Mouse (Mus musculus) left cerebral cortex, postnatal 14 days (tissue): Measurements from ENCODE around the gene Fbxl19. TPM values are rescaled to one million over a fixed set of nuclear protein-coding genes. Genes with fewer than 3 reads are reported as not detected.
"Not testable (repeated sequence)": the region's sequence is repeated elsewhere in the genome, so short reads cannot be mapped to it uniquely, and the experiment has no call there.

Source experiments
- DNase-seq, 2 experiments: peaks; one replicate each; pipeline ENCODE4 v3.0.0; 2021 to 2022; ENCODE audit warnings: low spot score in 2 of 2, mixed read lengths in 1 of 2
- intact Hi-C: fragments of 180-260 bp; cut with DNase I; formaldehyde crosslinking; loops from one replicate; pipeline ENCODE4 v1.15.1; 2025
- total RNA-seq, 2 experiments: library from RNA; stranded (reverse); gene quantifications; 2 replicates each; pipeline ENCODE4 v1.2.3; 2021

The Fbxl19 gene
- total RNA-seq, 2 experiments from 2014 or later: 89.1 to 89.8 TPM

DNA sequence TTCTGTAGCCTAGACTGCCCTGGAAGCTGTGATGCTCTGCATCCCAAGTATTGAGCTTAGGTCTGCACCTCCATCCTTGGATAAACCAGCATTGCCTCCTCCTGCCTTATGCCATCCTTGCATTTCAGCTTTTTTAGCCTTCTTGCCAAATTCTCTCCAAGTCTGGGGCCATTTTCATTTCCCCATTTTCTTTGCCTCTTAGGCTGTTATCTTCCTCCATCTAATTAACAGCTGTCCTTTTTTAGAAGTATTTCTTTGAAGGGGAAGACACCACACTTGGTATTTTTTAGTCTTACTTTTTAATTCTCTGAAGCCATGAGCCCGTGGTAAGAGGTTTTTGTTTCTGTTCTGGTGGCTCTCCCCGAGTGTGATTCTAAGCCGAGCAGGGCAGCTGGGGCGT lies 19.3 kb downstream of the Fbxl19 start:
- DNase-seq: no peak
- intact Hi-C loops: no loop called here

DNA sequence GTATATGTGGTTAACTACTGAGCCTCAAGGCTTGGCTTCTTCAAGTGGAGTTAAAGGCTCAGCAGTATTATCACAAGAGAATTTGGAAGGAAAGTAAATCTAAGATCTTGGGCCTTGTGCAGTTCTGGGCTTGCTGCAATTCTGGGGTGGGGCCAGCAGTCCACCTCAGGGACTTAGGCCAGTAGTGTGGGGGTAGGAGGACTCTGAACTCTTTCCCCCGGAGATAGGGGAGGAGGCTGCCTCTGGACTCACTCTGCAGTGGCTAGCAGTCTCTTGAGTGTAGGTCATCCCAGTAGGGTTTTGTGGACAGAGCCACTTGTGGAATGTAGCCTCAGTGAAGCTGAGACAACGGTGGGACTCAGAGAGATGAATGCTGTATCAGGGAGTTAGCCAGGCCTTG lies 21.4 kb downstream of the Fbxl19 start:
- intact Hi-C loops: no loop called here

DNA sequence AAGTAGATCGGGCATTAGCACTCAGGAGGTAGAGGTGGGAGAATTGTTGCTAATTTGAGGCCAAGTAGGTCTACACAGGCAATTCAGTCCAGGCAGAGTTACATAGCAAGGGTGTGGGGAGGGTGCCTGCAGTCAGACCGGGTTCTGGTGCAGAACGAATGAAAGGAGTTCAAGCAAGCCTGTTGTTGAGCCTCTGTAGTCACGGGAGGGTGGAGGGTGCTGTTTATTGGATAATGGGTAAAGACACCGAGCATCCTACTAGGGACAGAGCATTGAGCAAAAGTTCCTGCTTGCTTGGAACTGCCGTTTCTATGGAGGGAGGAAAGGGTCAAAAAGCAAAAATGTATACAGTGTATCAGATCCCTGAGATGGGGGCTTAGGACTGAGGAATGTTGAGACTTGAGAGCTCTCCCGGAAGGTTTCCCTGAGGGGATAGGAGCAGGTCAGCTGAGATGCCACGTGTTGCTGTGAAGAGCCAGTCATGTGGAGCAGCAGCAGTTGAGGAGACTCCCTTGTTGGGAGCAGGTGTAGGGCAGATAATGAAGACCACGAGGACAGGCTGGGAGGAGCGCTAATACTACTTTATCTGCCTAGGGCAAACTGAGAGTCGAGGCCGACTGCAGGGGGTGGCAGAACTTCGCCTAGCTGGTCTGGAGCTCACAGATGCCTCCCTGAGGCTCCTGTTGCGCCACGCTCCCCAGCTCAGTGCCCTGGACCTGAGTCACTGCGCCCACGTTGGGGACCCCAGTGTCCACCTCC lies 22.7 kb downstream of the Fbxl19 start:
- intact Hi-C loops: no loop called here
- no peak for DNase-seq

More for the DNA sequence above, 21.4 kb downstream of the Fbxl19 start:
- DNase-seq: no peak

DNA sequence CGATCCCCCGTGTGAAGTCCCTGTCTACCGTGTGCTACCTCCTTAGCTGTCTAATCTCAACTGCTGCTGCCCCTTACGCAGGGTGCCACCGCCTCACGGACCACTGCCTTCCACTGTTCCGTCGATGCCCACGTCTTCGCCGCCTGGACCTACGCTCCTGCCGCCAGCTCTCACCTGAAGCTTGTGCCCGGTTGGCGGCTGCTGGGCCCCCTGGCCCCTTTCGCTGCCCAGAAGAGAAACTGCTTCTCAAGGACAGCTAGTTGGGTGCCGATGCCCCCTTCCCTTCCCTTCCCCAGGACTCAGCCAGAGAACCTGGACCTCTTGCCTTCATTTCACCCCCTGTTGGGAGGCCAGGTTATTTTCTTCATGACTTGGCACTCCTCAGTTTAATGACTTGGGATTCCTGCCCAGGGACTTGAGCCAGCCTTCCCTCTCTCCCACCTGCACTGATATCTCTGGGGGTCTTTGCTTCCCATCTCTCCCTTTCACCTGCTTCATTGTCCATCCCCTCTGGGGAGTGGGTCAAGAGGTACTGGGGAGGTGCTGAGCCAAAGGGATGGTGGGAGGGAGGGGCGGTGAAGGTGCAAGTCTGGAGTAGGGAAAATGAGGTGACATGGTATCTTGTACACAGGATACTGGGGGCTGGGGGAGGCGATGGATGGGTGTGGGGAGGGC lies 23.5 kb downstream of the Fbxl19 start:
- intact Hi-C loops: no loop called here
- no peak for DNase-seq

DNA sequence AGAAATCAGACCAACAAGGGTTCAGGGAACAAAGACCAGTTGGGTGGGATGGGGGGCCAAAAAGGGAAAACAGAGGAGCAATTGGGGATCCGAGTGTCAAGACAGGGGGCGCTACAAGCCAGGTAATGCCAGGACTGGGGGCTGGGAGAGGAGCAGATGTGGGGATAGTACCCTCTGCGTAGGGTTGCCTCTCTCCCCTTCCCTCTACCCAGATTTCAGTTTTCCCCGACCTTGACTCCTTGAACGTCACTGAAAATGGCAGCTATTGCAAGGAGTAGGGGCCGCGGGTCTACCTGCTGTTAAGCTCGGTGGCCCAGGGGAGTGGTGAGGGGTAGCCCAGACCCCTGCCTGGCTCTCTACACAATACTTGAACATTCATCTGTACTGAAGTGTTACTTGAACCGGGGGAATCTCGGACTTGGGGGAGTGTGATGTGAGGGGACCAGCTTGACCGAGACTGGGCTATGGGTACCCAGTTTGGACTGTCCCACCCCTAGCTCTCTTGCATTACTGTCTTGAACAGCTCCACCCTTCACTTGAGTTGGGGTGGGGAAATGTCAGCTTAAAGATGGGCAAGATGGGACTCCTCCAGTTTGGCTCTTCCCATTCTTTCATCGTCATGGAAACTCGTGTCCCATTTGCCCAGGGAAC lies 24.1 kb downstream of the Fbxl19 start:
- DNase-seq: no peak
- intact Hi-C loops: no loop called here

DNA sequence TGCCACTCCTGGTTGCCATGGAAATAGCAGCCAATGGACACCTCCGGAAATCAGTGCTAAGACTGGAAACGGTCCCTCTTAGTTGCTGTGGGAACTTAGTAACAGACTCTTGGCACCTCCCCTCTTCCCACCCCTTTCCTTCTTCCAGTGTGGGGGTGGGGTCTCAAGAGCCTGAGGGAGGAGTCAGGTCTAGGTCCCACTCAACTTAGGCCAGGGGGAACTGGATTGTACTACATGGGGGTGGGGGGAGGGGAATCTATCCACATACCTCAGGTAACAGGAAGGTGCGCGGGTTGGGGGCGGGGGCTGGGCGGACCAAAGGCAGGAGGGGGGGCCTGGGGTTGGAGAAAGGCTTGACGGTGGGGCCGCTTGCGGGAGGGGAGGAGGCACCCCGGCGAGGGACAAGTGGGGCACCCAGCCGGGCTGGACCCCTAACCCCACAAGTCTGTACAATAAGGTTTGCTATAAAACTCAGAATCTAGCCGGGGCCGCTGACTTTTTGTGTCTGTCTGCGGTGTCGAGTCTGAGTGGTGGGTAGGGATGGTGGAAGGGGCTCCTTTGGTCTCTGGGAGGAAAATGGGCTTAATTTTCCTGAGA lies 24.8 kb downstream of the Fbxl19 start:
- intact Hi-C loops: no loop called here

DNA sequence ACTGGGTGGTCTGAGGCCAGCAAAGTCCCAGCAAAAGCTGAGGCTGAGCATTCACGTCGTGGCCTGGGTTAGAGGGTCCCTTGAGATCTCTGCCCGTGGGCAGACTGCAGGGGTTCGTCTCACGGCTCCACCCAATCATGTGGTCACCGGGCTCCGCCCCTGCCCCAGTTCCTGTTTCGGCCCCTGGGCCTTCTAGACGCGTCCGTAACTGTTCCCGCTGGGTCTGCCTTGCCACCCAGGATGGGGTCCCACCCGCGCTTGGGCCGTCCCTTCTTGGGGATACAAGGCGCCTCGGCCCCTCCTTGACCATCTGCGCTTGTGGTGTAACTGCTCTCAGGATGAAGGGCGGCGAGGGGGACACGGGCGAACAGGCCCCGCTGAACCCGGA lies 25.3 kb downstream of the Fbxl19 start, which contains the start of gene Orai3:
Gene Orai3, plus strand, starts transcription at position 165 of the 388 bp plus-strand sequence.
- intact Hi-C loops: no loop called here

More for the DNA sequence above, 24.8 kb downstream of the Fbxl19 start:
- DNase-seq: peak; percentile 98 to 99

DNA sequence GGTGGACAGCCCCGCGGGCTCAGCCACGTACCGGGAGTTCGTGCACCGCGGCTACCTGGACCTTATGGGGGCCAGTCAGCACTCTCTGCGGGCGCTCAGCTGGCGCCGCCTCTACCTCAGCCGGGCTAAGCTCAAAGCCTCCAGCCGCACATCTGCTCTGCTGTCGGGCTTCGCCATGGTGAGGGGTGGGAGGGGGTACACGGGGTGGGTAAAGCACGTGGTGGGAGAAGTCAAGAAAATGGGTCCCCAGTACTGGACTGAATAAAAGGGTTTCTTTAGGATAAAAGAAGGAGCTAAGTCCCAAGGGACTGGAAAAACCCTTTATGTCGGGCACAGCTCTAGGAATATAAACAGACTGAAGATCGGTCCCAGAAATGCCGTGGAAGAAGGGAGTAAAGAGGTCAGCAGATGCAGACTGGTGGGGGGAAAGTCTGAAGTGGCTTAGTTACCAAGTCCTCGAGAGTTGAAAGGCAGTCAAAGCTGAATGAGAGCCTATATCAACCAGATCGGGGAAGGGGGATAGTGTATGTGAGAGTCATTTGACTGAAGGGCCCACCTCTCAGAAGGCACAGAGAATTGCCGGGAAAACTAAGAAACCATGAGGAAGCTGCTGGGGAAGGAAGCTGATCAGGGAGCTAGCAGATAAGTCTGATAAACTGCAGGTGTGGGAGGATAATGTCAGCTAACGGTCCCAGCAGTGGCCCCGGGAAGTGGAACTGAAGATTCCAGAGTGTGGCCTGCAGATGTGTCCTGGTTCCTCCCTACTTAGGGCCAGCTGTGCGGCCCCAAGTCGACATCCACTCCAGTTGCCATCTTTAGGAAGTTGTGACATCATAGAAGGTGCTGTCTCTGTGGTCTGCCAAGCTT lies 25.9 kb downstream of the Fbxl19 start:
- intact Hi-C loops: no loop called here
- no peak for DNase-seq

More for the DNA sequence above, 25.3 kb downstream of the Fbxl19 start, which contains the start of gene Orai3:
- peak; percentile 84 to 86 for DNase-seq

DNA sequence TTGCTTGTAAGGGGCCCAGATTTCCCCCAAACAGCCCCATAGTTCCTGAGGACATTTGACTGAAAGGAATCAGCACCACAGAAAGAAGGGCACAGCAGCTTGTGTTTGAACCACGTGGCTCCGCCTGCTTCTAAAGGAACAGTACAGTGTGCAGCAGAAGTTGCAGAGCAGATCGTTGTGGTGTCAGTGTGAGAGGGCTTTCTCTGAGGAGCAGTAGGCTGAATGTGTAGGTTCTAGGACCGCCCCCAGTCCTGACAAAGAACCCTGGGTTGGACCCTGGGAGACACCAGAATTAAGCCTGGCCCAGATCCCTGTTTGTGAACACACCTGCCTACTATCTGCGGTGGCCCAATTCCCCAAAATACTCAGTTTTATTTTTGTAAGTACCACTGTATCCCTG lies 26.9 kb downstream of the Fbxl19 start:
- peak; percentile 62 to 80 for DNase-seq
- intact Hi-C loops: no loop called here

DNA sequence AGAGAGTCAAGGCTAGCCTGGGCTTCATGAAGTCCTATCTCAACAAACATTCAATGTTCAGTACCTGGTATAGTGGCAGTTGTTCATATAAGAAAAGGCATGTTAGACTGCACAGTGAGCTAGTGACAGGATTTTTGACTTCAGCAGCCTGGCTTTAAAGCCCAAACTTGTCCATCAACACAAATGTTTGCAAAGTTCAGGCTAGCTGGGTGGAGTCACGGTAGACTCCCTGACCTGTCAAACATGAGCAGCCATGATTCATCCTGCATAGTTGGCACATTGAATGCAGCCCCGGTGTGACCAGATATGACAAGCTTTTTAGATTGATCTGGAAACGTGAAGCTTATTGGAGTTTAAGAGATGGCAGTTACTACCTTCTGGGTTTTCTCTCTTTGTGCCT lies 27.7 kb downstream of the Fbxl19 start:
- intact Hi-C loops: no loop called here
- no peak for DNase-seq

DNA sequence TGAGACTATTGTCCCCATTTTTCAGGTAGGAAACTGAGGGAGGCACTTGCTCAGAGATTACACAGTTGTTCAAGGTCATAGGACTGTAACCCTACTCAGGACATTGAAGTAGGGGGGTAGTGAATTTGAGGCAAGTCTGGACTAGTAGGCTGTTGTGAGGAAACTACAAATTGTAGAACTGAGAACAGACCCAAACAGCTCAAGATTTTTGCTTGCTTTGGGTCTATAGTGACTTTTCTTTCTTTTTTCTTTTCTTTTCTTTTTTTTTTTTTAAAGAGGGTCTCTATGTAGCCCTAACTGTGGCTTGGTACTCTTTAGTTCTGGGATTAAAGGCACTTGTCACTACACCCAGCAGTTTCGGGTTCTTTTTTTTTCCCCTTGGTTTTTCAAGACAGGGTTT lies 28.2 kb downstream of the Fbxl19 start:
- no peak for DNase-seq
- intact Hi-C loops: no loop called here

DNA sequence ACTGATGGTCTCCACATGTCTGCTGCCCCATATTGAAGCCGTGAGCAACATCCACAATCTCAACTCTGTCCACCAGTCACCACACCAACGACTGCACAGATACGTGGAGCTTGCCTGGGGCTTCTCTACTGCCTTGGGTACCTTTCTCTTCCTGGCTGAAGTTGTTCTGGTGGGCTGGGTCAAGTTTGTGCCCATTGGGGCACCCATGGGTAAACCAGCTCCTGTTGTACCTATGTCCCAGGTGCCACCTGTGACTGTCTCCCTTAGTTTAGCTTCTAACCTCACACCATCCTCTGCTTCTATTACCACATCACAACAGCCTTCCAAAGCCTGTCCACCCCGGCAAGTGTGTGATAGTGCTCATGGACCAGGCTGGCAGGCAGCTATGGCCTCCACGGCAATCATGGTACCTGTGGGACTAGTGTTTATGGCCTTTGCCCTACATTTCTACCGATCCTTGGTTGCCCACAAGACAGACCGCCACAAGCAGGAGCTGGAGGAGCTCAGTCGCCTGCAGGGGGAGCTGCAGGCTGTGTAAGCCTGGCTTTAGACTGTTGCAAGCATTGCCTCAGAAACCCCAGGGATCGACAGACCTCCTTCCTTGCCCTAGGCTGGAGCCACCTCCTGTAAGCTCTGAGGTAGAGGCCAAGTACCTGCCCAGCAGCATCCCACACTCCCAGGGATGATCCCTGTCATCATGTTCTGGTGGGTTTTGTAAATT lies 29.5 kb downstream of the Fbxl19 start:
- intact Hi-C loops: no loop called here

DNA sequence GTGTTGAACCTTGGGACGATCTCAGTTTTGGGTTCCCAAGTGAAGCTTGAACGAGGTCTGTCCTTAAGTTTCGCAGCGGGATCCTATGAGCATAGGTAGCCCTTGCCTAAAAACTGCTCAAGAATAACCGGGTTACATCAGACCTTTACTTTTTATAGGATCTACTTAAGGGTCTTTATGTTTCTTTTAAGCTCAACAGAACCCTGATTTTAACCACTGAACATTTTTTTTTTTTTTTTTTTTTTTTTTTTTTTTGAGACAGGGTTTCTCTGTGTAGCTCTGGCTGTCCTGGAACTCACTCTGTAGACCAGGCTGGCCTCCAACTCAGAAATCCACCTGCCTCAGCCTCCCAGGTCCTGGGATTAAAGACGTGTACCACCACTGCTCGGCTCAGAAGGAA lies 31.5 kb downstream of the Fbxl19 start:
- DNase-seq, intact Hi-C loops: not testable (repeated sequence)

More for the DNA sequence above, 29.5 kb downstream of the Fbxl19 start:
- DNase-seq: peak; percentile 70 to 74

DNA sequence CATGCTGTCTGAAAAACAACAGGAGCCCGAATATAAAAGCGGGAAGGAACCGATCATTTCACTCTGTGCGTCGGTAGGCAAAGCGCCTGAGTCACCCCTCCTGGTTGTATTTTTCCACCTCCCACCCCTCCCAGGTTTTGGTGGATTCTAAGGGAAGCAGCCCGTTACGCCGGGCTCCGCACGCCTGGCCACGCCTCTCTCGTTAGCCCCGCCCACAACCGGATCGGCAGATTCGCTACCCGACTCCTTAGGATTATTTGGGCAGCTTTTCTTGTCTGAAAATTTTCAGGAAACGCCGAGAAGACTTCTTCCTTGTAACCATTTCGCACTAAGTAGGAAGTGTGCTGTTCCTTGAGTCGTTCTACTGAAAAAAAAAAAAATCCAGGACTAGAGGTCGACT lies 32.1 kb downstream of the Fbxl19 start, which contains the start of gene Setd1a:
Gene Setd1a, plus strand, starts transcription at position 245 of the 400 bp plus-strand sequence.
- DNase-seq: peak; percentile 89
- intact Hi-C loops: no loop called here

DNA sequence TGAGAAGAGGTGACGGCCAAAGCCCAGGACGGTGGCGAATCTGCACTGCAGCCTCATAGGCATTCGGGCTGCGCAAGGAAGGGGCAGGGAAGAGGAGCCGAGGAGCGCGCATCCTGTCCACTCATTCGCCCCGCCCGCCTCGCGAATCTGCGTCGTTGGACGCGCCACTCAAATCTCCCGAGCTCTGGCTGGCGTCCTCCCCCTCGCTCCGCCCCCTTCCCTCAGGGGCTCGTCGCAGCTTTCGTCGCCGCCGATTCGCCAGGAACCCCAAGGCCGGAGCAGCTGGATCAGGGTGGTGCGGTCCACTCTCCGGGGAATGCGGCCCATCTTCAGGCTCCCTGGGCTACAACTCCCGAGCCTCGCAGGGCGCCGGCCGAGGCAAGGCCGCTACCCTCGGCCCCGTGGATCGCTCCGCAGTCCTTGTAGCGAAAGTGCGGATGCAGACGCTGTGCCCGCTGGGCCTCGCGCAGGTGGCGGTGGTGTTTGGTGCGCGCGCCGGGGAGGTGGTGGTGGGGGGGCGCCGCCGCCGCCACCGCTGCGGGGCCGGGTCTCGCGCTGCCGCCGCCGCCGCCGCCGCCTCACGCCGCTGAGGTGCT lies 32.6 kb downstream of the Fbxl19 start:
- peak; percentile 97 to 98 for DNase-seq
- intact Hi-C loops: no loop called here

DNA sequence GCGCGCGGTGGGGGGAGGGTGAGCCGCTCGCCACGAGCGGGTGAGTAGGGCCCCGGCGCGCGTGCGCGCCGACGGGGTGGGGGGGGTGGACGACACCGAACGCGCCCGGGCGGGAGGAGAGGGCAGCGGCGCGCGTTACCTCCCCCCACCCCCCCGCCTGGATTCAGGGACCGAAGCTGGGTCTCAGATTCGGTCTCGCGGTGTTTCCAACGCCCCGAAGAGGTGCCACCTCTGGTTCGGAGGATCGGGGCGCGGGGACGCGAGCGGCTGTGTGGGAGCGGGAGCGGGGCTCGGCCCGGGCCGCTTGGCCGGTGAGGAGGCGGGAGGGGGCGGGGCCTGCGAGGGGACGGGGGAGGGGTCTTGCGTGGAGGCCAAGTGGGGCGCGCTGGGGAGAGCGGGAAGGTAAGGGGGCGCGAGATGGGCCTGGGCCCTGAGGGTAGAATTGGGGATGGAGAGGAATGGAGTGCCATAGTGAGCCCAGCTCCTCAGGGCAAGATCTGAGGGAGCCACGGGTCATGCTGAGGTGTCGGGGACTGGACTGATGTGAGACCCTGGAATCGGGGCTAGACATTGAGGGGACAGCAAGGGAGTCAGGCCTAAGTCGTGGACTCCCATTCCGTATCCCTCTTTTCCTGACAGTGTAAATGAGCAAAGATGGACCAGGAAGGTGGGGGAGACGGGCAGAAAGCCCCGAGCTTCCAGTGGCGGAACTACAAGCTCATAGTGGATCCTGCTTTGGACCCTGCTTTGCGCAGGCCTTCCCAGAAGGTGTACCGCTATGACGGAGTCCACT lies 33.3 kb downstream of the Fbxl19 start:
- intact Hi-C loops: no loop called here
- DNase-seq: no peak

DNA sequence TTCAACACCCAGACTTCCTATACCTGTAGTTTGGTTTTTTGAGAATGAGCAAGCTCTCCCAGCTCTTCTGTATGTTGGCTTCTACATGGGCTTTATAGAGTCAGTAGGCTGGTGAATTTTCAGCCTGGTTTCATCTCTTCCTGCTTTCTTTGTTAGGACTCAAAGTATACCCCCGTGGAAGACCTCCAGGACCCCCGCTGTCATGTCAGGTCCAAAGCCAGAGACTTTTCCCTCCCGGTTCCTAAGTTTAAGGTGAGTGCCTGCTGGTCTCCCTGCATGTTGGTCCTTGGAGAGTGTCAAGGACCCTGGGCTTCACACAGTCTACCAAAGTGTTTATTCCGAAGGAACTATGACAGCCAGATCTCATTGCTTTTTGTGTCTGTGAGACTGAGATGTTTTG lies 34.0 kb downstream of the Fbxl19 start:
- DNase-seq: no peak
- intact Hi-C loops: no loop called here
